Mouse (Mus musculus): ENCODE data around the gene Slc39a13. TPM values are rescaled to one million over a fixed set of nuclear protein-coding genes. Genes with fewer than 3 reads are reported as not detected.
"Not testable (repeated sequence)": the region's sequence is repeated elsewhere in the genome, so short reads cannot be mapped to it uniquely, and the experiment has no call there.

The Slc39a13 gene
- polyA plus RNA-seq, 1 experiment = 47.0 TPM

GRCm38 (mm10) chr2:91058435-91058834, 11.8 kb downstream of the Slc39a13 start:
- Histone ChIP-seq H3K27ac (ENCODE audit: insufficient read depth, low read depth, low read length) (no peak overlapping the region), H3K4me3 (ENCODE audit: insufficient read depth, low read length) (no peak overlapping the region), H3K4me1 (ENCODE audit: control insufficient read depth, insufficient read depth, low read length) (peaks cover 8% of the 10 kb centered on the region)
- TF ChIP-seq POLR2A (IDR thresholded peaks at IDR 0.05; ENCODE audit: borderline replicate concordance, low read depth, low read length) = no peak
- TF ChIP-seq CTCF (IDR thresholded peaks at IDR 0.05; ENCODE audit: low read depth, low read length) = no peak

- peaks cover 14% of the 10 kb centered on the region for H3K4me1 ChIP-seq (ENCODE audit: control insufficient read depth, insufficient read depth, low read length)
- peak within 1 kb of the TSS; percentile 95 for H3K4me3 ChIP-seq (ENCODE audit: insufficient read depth, low read length)
- no peak for TF ChIP-seq POLR2A (IDR thresholded peaks at IDR 0.05; ENCODE audit: borderline replicate concordance, low read depth, low read length)
- TF ChIP-seq CTCF (IDR thresholded peaks at IDR 0.05; ENCODE audit: low read depth, low read length) = no peak
- H3K27ac ChIP-seq (ENCODE audit: insufficient read depth, low read depth, low read length) = peak within 1 kb of the TSS; percentile 93
Observed at GRCm38 (mm10) chr2:91053934-91054382, 16.3 kb downstream of the Slc39a13 start, which contains the start of gene Psmc3. Gene Psmc3 (plus strand): TSS chr2:91054009.

- 0 out of 2 replicates have a peak overlapping the region, but pooled peaks have one; percentile 38 for H3K27ac ChIP-seq (ENCODE audit: insufficient read depth, low read depth, low read length)
- H3K4me3 ChIP-seq (ENCODE audit: insufficient read depth, low read length) = peak overlapping the region; percentile 95
- no peak for TF ChIP-seq CTCF (IDR thresholded peaks at IDR 0.05; ENCODE audit: low read depth, low read length)
- no peak for TF ChIP-seq POLR2A (IDR thresholded peaks at IDR 0.05; ENCODE audit: borderline replicate concordance, low read depth, low read length)
- peaks cover 14% of the 10 kb centered on the region for H3K4me1 ChIP-seq (ENCODE audit: control insufficient read depth, insufficient read depth, low read length)
Observed at GRCm38 (mm10) chr2:91053181-91053933, 16.9 kb downstream of the Slc39a13 start.

- no peak overlapping the region for H3K4me3 ChIP-seq (ENCODE audit: insufficient read depth, low read length)
- H3K4me1 ChIP-seq (ENCODE audit: control insufficient read depth, insufficient read depth, low read length) = peaks cover 14% of the 10 kb centered on the region
- no peak overlapping the region for H3K27ac ChIP-seq (ENCODE audit: insufficient read depth, low read depth, low read length)
- TF ChIP-seq POLR2A (IDR thresholded peaks at IDR 0.05; ENCODE audit: borderline replicate concordance, low read depth, low read length) (no peak), CTCF (IDR thresholded peaks at IDR 0.05; ENCODE audit: low read depth, low read length) (no peak)
Observed at GRCm38 (mm10) chr2:91052752-91053151, 17.5 kb downstream of the Slc39a13 start.

GRCm38 (mm10) chr2:91051917-91052316, 18.3 kb downstream of the Slc39a13 start:
- TF ChIP-seq POLR2A (IDR thresholded peaks at IDR 0.05; ENCODE audit: borderline replicate concordance, low read depth, low read length) = no peak
- TF ChIP-seq CTCF (IDR thresholded peaks at IDR 0.05; ENCODE audit: low read depth, low read length) = no peak
- H3K27ac ChIP-seq (ENCODE audit: insufficient read depth, low read depth, low read length) = peak overlapping the region; percentile 87
- no peak overlapping the region for H3K4me3 ChIP-seq (ENCODE audit: insufficient read depth, low read length)

GRCm38 (mm10) chr2:91047359-91047758, 22.9 kb downstream of the Slc39a13 start:
- TF ChIP-seq POLR2A (IDR thresholded peaks at IDR 0.05; ENCODE audit: borderline replicate concordance, low read depth, low read length) = no peak
- TF ChIP-seq CTCF (IDR thresholded peaks at IDR 0.05; ENCODE audit: low read depth, low read length) = no peak
- H3K4me3 ChIP-seq (ENCODE audit: insufficient read depth, low read length) = no peak overlapping the region
- H3K27ac ChIP-seq (ENCODE audit: insufficient read depth, low read depth, low read length) = no peak overlapping the region
- H3K4me1 ChIP-seq (ENCODE audit: control insufficient read depth, insufficient read depth, low read length) = peaks cover 13% of the 10 kb centered on the region

More at GRCm38 (mm10) chr2:91051917-91052316, 18.3 kb downstream of the Slc39a13 start:
- H3K4me1 ChIP-seq (ENCODE audit: control insufficient read depth, insufficient read depth, low read length) = peaks cover 14% of the 10 kb centered on the region

GRCm38 (mm10) chr2:91045805-91046204, 24.4 kb downstream of the Slc39a13 start:
- not testable (repeated sequence) for H3K4me3 ChIP-seq (ENCODE audit: insufficient read depth, low read length); H3K27ac ChIP-seq (ENCODE audit: insufficient read depth, low read depth, low read length)
- peaks cover 11% of the 10 kb centered on the region for H3K4me1 ChIP-seq (ENCODE audit: control insufficient read depth, insufficient read depth, low read length)

- Histone ChIP-seq H3K4me3 (ENCODE audit: insufficient read depth, low read length) (no peak overlapping the region), H3K4me1 (ENCODE audit: control insufficient read depth, insufficient read depth, low read length) (peaks cover 11% of the 10 kb centered on the region)
Observed at GRCm38 (mm10) chr2:91044727-91045126, 25.5 kb downstream of the Slc39a13 start.

GRCm38 (mm10) chr2:91042651-91043398, 27.4 kb downstream of the Slc39a13 start:
- Histone ChIP-seq H3K4me1 (ENCODE audit: control insufficient read depth, insufficient read depth, low read length) (peaks cover 11% of the 10 kb centered on the region), H3K27ac (ENCODE audit: insufficient read depth, low read depth, low read length) (no peak overlapping the region), H3K4me3 (ENCODE audit: insufficient read depth, low read length) (no peak overlapping the region)
- no peak for TF ChIP-seq CTCF (IDR thresholded peaks at IDR 0.05; ENCODE audit: low read depth, low read length)
- TF ChIP-seq POLR2A (IDR thresholded peaks at IDR 0.05; ENCODE audit: borderline replicate concordance, low read depth, low read length) = no peak

More at GRCm38 (mm10) chr2:91044727-91045126, 25.5 kb downstream of the Slc39a13 start:
- no peak overlapping the region for H3K27ac ChIP-seq (ENCODE audit: insufficient read depth, low read depth, low read length)
- TF ChIP-seq POLR2A (IDR thresholded peaks at IDR 0.05; ENCODE audit: borderline replicate concordance, low read depth, low read length) (no peak), CTCF (IDR thresholded peaks at IDR 0.05; ENCODE audit: low read depth, low read length) (no peak)

GRCm38 (mm10) chr2:91041786-91042185, 28.4 kb downstream of the Slc39a13 start:
- H3K4me3 ChIP-seq (ENCODE audit: insufficient read depth, low read length) = no peak overlapping the region
- H3K27ac ChIP-seq (ENCODE audit: insufficient read depth, low read depth, low read length) = no peak overlapping the region
- peaks cover 11% of the 10 kb centered on the region for H3K4me1 ChIP-seq (ENCODE audit: control insufficient read depth, insufficient read depth, low read length)
- TF ChIP-seq CTCF (IDR thresholded peaks at IDR 0.05; ENCODE audit: low read depth, low read length) (no peak), POLR2A (IDR thresholded peaks at IDR 0.05; ENCODE audit: borderline replicate concordance, low read depth, low read length) (no peak)

All from bone marrow macrophage, adult 2 months (primary cell).